Mouse (Mus musculus) layer of hippocampus, adult 8-10 months (tissue): Measurements from ENCODE around the gene App. TPM values are rescaled to one million over a fixed set of nuclear protein-coding genes. Genes with fewer than 3 reads are reported as not detected.

Experiments used
- DNase-seq, 2 experiments: peaks; one replicate each; pipeline ENCODE4 v3.0.0; 2022; ENCODE audit warnings: low spot score in 2 of 2
- total RNA-seq, 4 experiments: library from RNA; stranded (reverse); gene quantifications; 2 replicates each; pipeline ENCODE4 v1.2.4; 2022

Gene App
- total RNA-seq, 4 experiments from 2014 or later = 1,204 to 1,249 (median 1,228) TPM

GRCm38 (mm10) chr16:85085902-85086301 lies 87.7 kb downstream of the App start:
- no peak for DNase-seq

- DNase-seq = no peak
Measured at GRCm38 (mm10) chr16:85084152-85084551, 89.4 kb downstream of the App start.

DNA sequence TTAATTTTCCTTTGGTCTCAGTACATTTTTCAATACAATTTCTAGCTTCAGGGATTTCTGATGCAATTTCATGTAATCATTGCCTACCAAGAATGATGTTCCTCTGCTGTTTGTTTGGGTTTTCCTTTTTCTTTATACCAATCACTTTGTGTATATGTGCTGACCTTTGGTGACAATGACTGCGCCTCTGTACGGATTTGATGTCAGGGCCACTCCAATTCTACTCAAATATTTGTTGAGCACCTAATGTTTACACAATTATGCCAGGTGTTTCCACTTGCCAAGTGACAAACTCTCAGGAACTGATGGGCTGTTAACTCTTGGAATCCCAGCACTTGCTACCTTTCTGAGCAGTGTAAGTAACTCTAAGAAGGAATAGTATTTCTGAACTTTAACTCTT lies 98.2 kb downstream of the App start:
- DNase-seq = no peak

DNA sequence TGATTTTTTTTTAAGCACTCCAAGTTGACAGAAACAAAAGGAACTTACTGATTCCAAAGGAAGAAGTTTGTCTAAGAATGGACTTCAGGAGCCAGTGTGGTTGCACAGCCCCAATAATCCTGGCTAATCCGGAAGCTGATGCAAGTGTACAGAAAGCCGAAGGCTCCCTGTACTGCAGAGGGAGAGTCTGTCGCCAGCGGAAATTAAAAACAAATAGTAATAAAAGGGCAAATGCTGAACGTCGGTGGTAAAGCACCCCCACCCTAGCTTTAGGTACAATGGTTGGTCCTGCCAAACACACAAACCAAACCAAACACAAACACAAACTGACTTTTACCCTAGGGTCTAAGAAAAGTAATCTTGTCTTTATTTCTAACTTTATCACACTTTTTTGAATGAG lies 98.7 kb downstream of the App start:
- no peak for DNase-seq

GRCm38 (mm10) chr16:85072624-85073023 lies 100.9 kb downstream of the App start:
- no peak for DNase-seq

- DNase-seq = no peak
Measured at GRCm38 (mm10) chr16:85071791-85072190, 101.8 kb downstream of the App start.

GRCm38 (mm10) chr16:85071248-85071647 lies 102.3 kb downstream of the App start:
- no peak for DNase-seq

DNA sequence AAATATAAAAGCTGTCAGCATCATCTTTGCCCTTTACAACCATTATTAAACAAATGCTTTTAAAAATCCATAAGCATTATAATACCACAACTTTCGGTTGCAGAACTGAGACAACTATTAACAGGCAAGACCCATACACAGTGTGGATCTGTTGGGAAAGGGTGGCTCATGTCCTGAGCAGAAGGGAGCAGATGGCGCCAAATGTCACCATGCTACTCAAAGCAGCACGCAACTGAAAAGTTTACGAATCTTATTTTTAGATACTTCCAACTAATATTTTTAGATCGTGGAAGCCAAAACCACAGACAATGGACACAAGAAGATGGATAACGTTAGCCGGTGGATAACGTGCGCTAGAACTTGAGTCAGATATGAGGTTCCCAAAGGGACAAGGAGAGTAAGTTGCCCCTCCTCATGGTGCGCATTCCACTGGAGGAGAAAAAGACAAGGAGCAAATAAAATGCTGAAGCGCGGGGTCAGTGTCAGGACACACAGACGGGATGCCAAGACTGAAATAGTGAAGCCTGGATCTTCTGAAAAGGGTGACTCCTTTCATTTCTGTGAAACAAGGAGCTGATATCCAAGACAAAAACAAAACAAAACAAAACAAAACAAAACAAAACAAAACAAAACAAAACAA lies 106.2 kb downstream of the App start:
- DNase-seq = no peak

GRCm38 (mm10) chr16:85066227-85066626 lies 107.3 kb downstream of the App start:
- DNase-seq = no peak

DNA sequence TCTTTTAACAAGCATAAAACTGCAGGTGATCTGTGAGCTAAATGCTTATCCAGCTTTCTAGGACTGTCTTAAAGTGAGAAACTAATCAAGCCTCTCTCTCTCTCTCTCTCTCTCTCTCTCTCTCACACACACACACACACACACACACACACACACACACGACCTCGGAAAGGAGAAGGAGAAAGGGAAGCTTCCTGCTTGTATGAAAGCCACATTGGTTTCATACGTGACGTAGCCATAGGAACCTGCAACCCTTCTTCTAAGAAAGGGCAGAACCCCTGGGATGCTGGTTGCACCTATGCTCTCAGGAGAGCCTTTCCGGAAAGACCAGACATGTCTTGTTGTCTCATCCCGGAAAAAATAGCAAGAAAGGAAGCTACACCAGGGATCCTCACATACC lies 108.8 kb downstream of the App start:
- no peak for DNase-seq

DNA sequence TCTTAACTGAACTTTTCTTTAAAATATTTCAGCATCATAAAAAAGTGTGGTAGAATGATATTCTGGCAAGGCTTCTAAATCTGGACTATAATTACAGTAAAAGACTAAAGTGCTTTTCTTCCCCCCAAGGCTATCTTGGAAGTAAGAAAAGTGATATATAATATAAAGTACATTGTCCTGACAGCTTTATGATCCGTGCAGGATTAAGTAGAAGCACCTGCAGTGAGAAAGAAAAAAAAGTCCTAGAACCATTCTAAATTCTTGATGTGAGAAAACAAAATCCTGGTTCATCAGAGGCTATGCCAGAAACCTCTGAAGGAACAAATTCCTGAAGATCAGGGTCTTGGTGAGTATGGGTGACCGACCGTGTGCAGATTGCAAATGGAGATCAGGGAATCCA lies 110.8 kb downstream of the App start:
- DNase-seq = no peak

GRCm38 (mm10) chr16:85061725-85062124 lies 111.8 kb downstream of the App start:
- no peak for DNase-seq

DNA sequence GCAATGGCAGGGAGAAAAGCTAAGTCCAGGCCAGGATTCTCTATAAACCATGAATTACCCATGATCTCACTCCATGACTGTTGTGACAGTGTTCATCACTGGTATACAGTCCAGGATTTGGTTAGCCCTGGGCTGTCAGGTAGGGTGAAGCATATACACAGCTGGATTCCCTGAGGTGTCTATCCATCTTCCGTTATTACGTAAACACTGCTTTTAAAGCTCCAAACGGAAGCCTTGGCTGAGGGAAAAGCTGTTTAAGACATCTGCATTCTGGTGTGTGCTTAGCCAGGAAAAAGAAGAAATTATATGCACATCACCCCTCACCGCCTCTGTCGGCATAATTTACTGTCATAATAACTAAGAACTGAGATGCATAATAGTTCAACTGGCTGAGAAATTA lies 115.4 kb downstream of the App start:
- DNase-seq = no peak

- no peak for DNase-seq
Measured at GRCm38 (mm10) chr16:85056212-85056611, 117.4 kb downstream of the App start.

DNA sequence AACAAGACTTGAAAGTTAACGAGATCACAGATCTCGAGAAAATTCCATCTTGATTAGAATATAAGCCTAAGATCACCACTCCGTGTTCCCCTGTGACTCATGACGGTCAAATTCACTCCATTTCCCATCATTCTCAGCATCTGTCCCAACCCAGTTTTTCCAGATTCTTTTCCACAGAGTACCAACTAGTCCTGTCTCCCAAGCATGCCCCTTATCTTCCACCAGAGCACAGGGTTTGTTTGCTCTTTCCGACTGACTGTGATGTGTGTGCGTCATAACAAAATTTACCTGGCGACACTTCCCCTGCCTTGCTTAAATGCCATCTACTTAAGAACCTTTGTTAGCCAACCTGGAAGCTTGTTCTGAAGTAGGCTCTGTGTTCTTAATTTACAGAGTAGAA lies 119.6 kb downstream of the App start:
- DNase-seq = no peak

- no peak for DNase-seq
Measured at GRCm38 (mm10) chr16:85047310-85047709, 126.3 kb downstream of the App start.

GRCm38 (mm10) chr16:85041153-85041959 lies 132.2 kb downstream of the App start:
- no peak for DNase-seq

- DNase-seq = no peak
Measured at GRCm38 (mm10) chr16:85038731-85039130, 134.8 kb downstream of the App start.

- no peak for DNase-seq
Measured at GRCm38 (mm10) chr16:85037969-85038644, 135.5 kb downstream of the App start.

DNA sequence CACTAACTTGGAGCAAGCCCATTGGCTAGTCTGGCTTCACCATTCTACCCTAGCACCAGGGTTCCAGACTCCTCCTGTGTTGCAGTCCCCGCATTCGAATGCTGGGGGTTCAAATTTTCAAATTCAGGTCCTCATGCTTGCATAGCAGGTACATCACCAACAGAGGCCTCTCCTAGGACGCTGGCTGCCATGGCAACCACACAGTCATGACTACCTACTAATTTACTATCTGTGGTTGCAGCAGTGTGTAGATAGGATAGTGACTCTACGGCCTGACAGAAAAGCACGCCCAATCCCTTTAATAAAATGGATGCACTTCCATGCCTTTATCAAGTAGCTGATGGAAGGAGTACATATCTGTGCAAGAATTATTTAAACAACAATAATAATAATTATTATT lies 137.8 kb downstream of the App start:
- DNase-seq = no peak

- no peak for DNase-seq
Measured at GRCm38 (mm10) chr16:85033747-85034146, 139.8 kb downstream of the App start.

- no peak for DNase-seq
Measured at GRCm38 (mm10) chr16:85030810-85031209, 142.8 kb downstream of the App start.

- DNase-seq = no peak
Measured at GRCm38 (mm10) chr16:85028396-85028795, 145.2 kb downstream of the App start.
